Mouse (Mus musculus) neural tube, embryonic 12.5 days (tissue): ENCODE data around the gene Atp2a2. TPM values are rescaled to one million over a fixed set of nuclear protein-coding genes. Genes with fewer than 3 reads are reported as not detected.
"Not testable (repeated sequence)": the region's sequence is repeated elsewhere in the genome, so short reads cannot be mapped to it uniquely, and the experiment has no call there.

ENCODE experiments used
- ATAC-seq: fragments of 200-750 bp; cut with Nextera tagmentation; 2 replicates; pipeline ENCODE4 v1.8.0; 2017; ENCODE audit warnings: low read depth, mild to moderate bottlenecking, moderate TSS enrichment, moderate library complexity; ENCODE audit not compliant: low FRiP score
- H3K27ac ChIP-seq: fragments of 300-500 bp; sonication (generic); 2 replicates; pipeline ENCODE4 v1.5.1; 2016
- H3K27me3 ChIP-seq: fragments of 300-500 bp; sonication (generic); replicated peaks from 2 replicates; pipeline ENCODE4 v1.6.1; 2016; ENCODE audit warnings: mild to moderate bottlenecking
- H3K36me3 ChIP-seq: fragments of 300-500 bp; sonication (generic); 2 replicates; pipeline ENCODE4 v1.6.1; 2016; ENCODE audit warnings: mild to moderate bottlenecking
- H3K4me1 ChIP-seq: fragments of 300-500 bp; sonication (generic); 2 replicates; pipeline ENCODE4 v1.6.1; 2016
- H3K4me2 ChIP-seq: fragments of 300-500 bp; sonication (generic); replicated peaks from 2 replicates; pipeline ENCODE4 v1.6.1; 2016; ENCODE audit warnings: mild to moderate bottlenecking
- H3K4me3 ChIP-seq: fragments of 300-500 bp; sonication (generic); 2 replicates; pipeline ENCODE4 v1.5.1; 2016
- H3K9ac ChIP-seq: fragments of 300-500 bp; sonication (generic); 2 replicates; pipeline ENCODE4 v1.6.1; 2016; ENCODE audit warnings: mild to moderate bottlenecking
- H3K9me3 ChIP-seq: fragments of 300-500 bp; sonication (generic); 2 replicates; pipeline ENCODE4 v1.6.1; 2016; ENCODE audit warnings: mild to moderate bottlenecking
- WGBS: fragments of 180-500 bp; shearing (Covaris S2); methylation state at CpG from one replicate; pipeline ENCODE4 v1.1.7; 2016; 5-methylcytosine and 5-hydroxymethylcytosine counted together
- polyA plus RNA-seq: library from polyadenylated mRNA; unstranded; fragments of >200 nt; fragmentation: Nextera tagmentation; extraction: Ambion mirVana; gene quantifications from 2 replicates; pipeline ENCODE4 v1.2.1, GENCODE M21; 2016

Gene Atp2a2
- polyA plus RNA-seq, 1 experiment from 2014 or later, result 76.1 TPM

- H3K27ac ChIP-seq, ATAC-seq, H3K9me3 ChIP-seq, H3K27me3 ChIP-seq, H3K4me3 ChIP-seq, H3K4me2 ChIP-seq, H3K4me1 ChIP-seq, H3K9ac ChIP-seq: not testable (repeated sequence)
- WGBS, result 82% methylated on average over 5 of the region's 5 CpGs
- peaks cover 76% of the 10 kb centered on the region for H3K36me3 ChIP-seq
Measured at GRCm38 (mm10) chr5:122486243-122486642, 15.8 kb downstream of the Atp2a2 start.

- H3K9ac ChIP-seq, result no peak overlapping the region
- WGBS, result 91% methylated on average over 6 of the region's 6 CpGs
- no peaks in the 10 kb centered on the region for H3K9me3 ChIP-seq
- H3K4me3 ChIP-seq, result no peak overlapping the region
- H3K4me1 ChIP-seq, result no peaks in the 10 kb centered on the region
- H3K36me3 ChIP-seq, result peaks cover 58% of the 10 kb centered on the region
- H3K4me2 ChIP-seq, result no peak overlapping the region
- no peak overlapping the region for H3K27ac ChIP-seq
- H3K27me3 ChIP-seq, result no peaks in the 10 kb centered on the region
- ATAC-seq, result no peak
Measured at GRCm38 (mm10) chr5:122482733-122483391, 19.2 kb downstream of the Atp2a2 start.

GRCm38 (mm10) chr5:122481844-122482243 lies 20.2 kb downstream of the Atp2a2 start:
- no peak overlapping the region for H3K4me3 ChIP-seq
- H3K36me3 ChIP-seq, result peaks cover 60% of the 10 kb centered on the region
- 85% methylated on average over 5 of the region's 5 CpGs for WGBS
- no peaks in the 10 kb centered on the region for H3K27me3 ChIP-seq
- H3K4me2 ChIP-seq, result no peak overlapping the region
- no peaks in the 10 kb centered on the region for H3K9me3 ChIP-seq
- ATAC-seq, result no peak
- no peak overlapping the region for H3K9ac ChIP-seq
- H3K27ac ChIP-seq, result no peak overlapping the region
- no peaks in the 10 kb centered on the region for H3K4me1 ChIP-seq

GRCm38 (mm10) chr5:122479131-122479530 lies 22.9 kb downstream of the Atp2a2 start:
- H3K4me1 ChIP-seq, result no peaks in the 10 kb centered on the region

GRCm38 (mm10) chr5:122477492-122477891 lies 24.5 kb downstream of the Atp2a2 start:
- Histone ChIP-seq H3K4me3 (no peak overlapping the region), H3K27me3 (no peaks in the 10 kb centered on the region), H3K9ac (no peak overlapping the region), H3K4me2 (no peak overlapping the region), H3K4me1 (0 out of 2 replicates have a peak, but pooled peaks cover 5% of the 10 kb centered on the region), H3K9me3 (no peaks in the 10 kb centered on the region), H3K27ac (no peak overlapping the region), H3K36me3 (peaks cover 57% of the 10 kb centered on the region)
- ATAC-seq, result no peak
- WGBS, result 93% methylated on average over 3 of the region's 3 CpGs

More at GRCm38 (mm10) chr5:122479131-122479530, 22.9 kb downstream of the Atp2a2 start:
- Histone ChIP-seq H3K4me3 (no peak overlapping the region), H3K27ac (no peak overlapping the region), H3K36me3 (peaks cover 53% of the 10 kb centered on the region), H3K9ac (no peak overlapping the region), H3K27me3 (no peaks in the 10 kb centered on the region), H3K4me2 (no peak overlapping the region), H3K9me3 (no peaks in the 10 kb centered on the region)
- ATAC-seq, result no peak
- 61% methylated on average over 2 of the region's 2 CpGs for WGBS

- H3K4me3 ChIP-seq, result no peak overlapping the region
- no peak overlapping the region for H3K4me2 ChIP-seq
- H3K4me1 ChIP-seq, result 0 out of 2 replicates have a peak, but pooled peaks cover 5% of the 10 kb centered on the region
- ATAC-seq, result no peak
- no peaks in the 10 kb centered on the region for H3K27me3 ChIP-seq
- peaks cover 57% of the 10 kb centered on the region for H3K36me3 ChIP-seq
- H3K27ac ChIP-seq, result no peak overlapping the region
- no peaks in the 10 kb centered on the region for H3K9me3 ChIP-seq
- WGBS, result 85% methylated on average over 3 of the region's 3 CpGs
- no peak overlapping the region for H3K9ac ChIP-seq
Measured at GRCm38 (mm10) chr5:122476078-122476477, 25.9 kb downstream of the Atp2a2 start.

GRCm38 (mm10) chr5:122474643-122475363 lies 27.2 kb downstream of the Atp2a2 start:
- 87% methylated on average over 4 of the region's 4 CpGs for WGBS

GRCm38 (mm10) chr5:122471658-122472057 lies 30.4 kb downstream of the Atp2a2 start:
- Histone ChIP-seq H3K4me3 (no peak overlapping the region), H3K4me2 (no peak overlapping the region), H3K27me3 (no peaks in the 10 kb centered on the region), H3K36me3 (peaks cover 81% of the 10 kb centered on the region), H3K27ac (no peak overlapping the region), H3K9me3 (no peaks in the 10 kb centered on the region), H3K9ac (no peak overlapping the region), H3K4me1 (0 out of 2 replicates have a peak, but pooled peaks cover 5% of the 10 kb centered on the region)
- 92% methylated on average over 5 of the region's 5 CpGs for WGBS
- ATAC-seq, result no peak

More at GRCm38 (mm10) chr5:122474643-122475363, 27.2 kb downstream of the Atp2a2 start:
- ATAC-seq, result no peak
- 0 out of 2 replicates have a peak, but pooled peaks cover 5% of the 10 kb centered on the region for H3K4me1 ChIP-seq
- no peaks in the 10 kb centered on the region for H3K27me3 ChIP-seq
- H3K9ac ChIP-seq, result no peak overlapping the region
- no peaks in the 10 kb centered on the region for H3K9me3 ChIP-seq
- no peak overlapping the region for H3K4me3 ChIP-seq
- H3K4me2 ChIP-seq, result no peak overlapping the region
- no peak overlapping the region for H3K27ac ChIP-seq
- peaks cover 61% of the 10 kb centered on the region for H3K36me3 ChIP-seq

- WGBS, result 97% methylated on average over 9 of the region's 9 CpGs
Measured at GRCm38 (mm10) chr5:122461431-122461830, 40.6 kb downstream of the Atp2a2 start.

GRCm38 (mm10) chr5:122460656-122461055 lies 41.4 kb downstream of the Atp2a2 start:
- Histone ChIP-seq H3K9me3 (no peaks in the 10 kb centered on the region), H3K4me1 (no peaks in the 10 kb centered on the region), H3K4me2 (no peak overlapping the region), H3K27me3 (no peaks in the 10 kb centered on the region), H3K9ac (no peak overlapping the region), H3K4me3 (no peak overlapping the region), H3K36me3 (peaks cover 99% of the 10 kb centered on the region), H3K27ac (no peak overlapping the region)
- no peak for ATAC-seq
- WGBS, result 86% methylated on average over 11 of the region's 11 CpGs

More at GRCm38 (mm10) chr5:122461431-122461830, 40.6 kb downstream of the Atp2a2 start:
- no peak overlapping the region for H3K4me2 ChIP-seq
- H3K9ac ChIP-seq, result no peak overlapping the region
- H3K9me3 ChIP-seq, result no peaks in the 10 kb centered on the region
- H3K27ac ChIP-seq, result no peak overlapping the region
- peaks cover 99% of the 10 kb centered on the region for H3K36me3 ChIP-seq
- ATAC-seq, result no peak
- H3K27me3 ChIP-seq, result no peaks in the 10 kb centered on the region
- no peaks in the 10 kb centered on the region for H3K4me1 ChIP-seq
- H3K4me3 ChIP-seq, result no peak overlapping the region

- Histone ChIP-seq H3K4me3 (no peak overlapping the region), H3K4me2 (no peak overlapping the region), H3K27ac (no peak overlapping the region), H3K9me3 (no peaks in the 10 kb centered on the region), H3K9ac (no peak overlapping the region), H3K27me3 (no peaks in the 10 kb centered on the region), H3K4me1 (no peaks in the 10 kb centered on the region), H3K36me3 (peaks cover 99% of the 10 kb centered on the region)
- no peak for ATAC-seq
- 92% methylated on average over 5 of the region's 5 CpGs for WGBS
Measured at GRCm38 (mm10) chr5:122459335-122459734, 42.7 kb downstream of the Atp2a2 start.

- 97% methylated on average over 4 of the region's 4 CpGs for WGBS
- H3K4me2 ChIP-seq, result no peak overlapping the region
- peaks cover 99% of the 10 kb centered on the region for H3K36me3 ChIP-seq
- ATAC-seq, result no peak
- no peak overlapping the region for H3K9ac ChIP-seq
- no peaks in the 10 kb centered on the region for H3K9me3 ChIP-seq
- no peaks in the 10 kb centered on the region for H3K4me1 ChIP-seq
- no peaks in the 10 kb centered on the region for H3K27me3 ChIP-seq
- no peak overlapping the region for H3K27ac ChIP-seq
- H3K4me3 ChIP-seq, result no peak overlapping the region
Measured at GRCm38 (mm10) chr5:122458066-122458465, 44.0 kb downstream of the Atp2a2 start.
